8 mouse cellular contexts compared by ENCODE assay signal in genomic region chr5:123057366-123058250, GRCm38 (mm10). TPM values are rescaled to one million over a fixed set of nuclear protein-coding genes. Genes with fewer than 3 reads are reported as not detected.
A peak's percentile ranks its signal among the peaks of the same experiment; 100 is the strongest.
DNase-seq lines count a peak whose midpoint lies in the region; ATAC-seq and TF ChIP-seq lines count a peak whose summit lies in the region.

No protein-coding gene starts in this region.

- no peaks in the 10 kb centered on the region for H3K27me3 ChIP-seq in hindbrain, embryonic 10.5 days (ENCODE audit: insufficient read depth, poor library complexity, severe bottlenecking)
- no peaks in the 10 kb centered on the region for H3K27me3 ChIP-seq in lung, postnatal 0 days (replicated peaks; ENCODE audit: insufficient read depth, low read length)

- H3K4me2 ChIP-seq in lung, postnatal 0 days (replicated peaks; ENCODE audit: low read depth, low read length), result peak overlapping the region; percentile 40

- TF ChIP-seq EP300 in lung, postnatal 0 days (IDR thresholded peaks at IDR 0.05), result peak; percentile 28; the same call in 1 of the 2 replicates

- H3K27ac ChIP-seq in hindbrain, embryonic 10.5 days, result peak overlapping the region; percentile 85
- peak overlapping the region; percentile 63 for H3K27ac ChIP-seq in lung, postnatal 0 days (ENCODE audit: low read length)

- H3K4me1 ChIP-seq in hindbrain, embryonic 10.5 days (replicated peaks), result peaks cover 12% of the 10 kb centered on the region; the same call in 1 of the 2 replicates
- peaks cover 4% of the 10 kb centered on the region; the same call in 1 of the 2 replicates for H3K4me1 ChIP-seq in lung, postnatal 0 days (ENCODE audit: insufficient read depth, low read depth, low read length)

- H3K9ac ChIP-seq in lung, postnatal 0 days (replicated peaks; ENCODE audit: low read depth), result no peak overlapping the region

- TF ChIP-seq CTCF in lung, postnatal 0 days (IDR thresholded peaks at IDR 0.05), result peak; percentile 72

- DNase-seq in MN1 (ENCODE audit: low spot score), result peak; percentile 96
- DNase-seq in cerebellum, adult 9-10 months, result peak; percentile 100
- DNase-seq in hindbrain, embryonic 10.5 days (ENCODE audit: low spot score), result peak; percentile 100
- peak; percentile 100 for DNase-seq in layer of hippocampus, adult 9-11 months
- peak; percentile 100 for DNase-seq in lung, postnatal 0 days (ENCODE audit: low spot score)
- DNase-seq in ovary, postnatal 14 days (ENCODE audit: low spot score), result peak; percentile 97
- DNase-seq in thymus, postnatal 14 days, result peak; percentile 100

- 8% methylated on average over 48 of the region's 48 CpGs for WGBS in hindbrain, embryonic 10.5 days
- WGBS in lung, postnatal 0 days, result 7% methylated on average over 48 of the region's 48 CpGs

- peak; percentile 99 for ATAC-seq in frontal cortex, adult (ENCODE audit: low TSS enrichment)
- ATAC-seq in lung, postnatal 0 days, result peak; percentile 97

- peak overlapping the region; percentile 51 for H3K4me3 ChIP-seq in hindbrain, embryonic 10.5 days
- H3K4me3 ChIP-seq in lung, postnatal 0 days (ENCODE audit: low read depth, low read length), result peak overlapping the region; percentile 36

- no peaks in the 10 kb centered on the region for H3K36me3 ChIP-seq in hindbrain, embryonic 10.5 days
- no peaks in the 10 kb centered on the region for H3K36me3 ChIP-seq in lung, postnatal 0 days (ENCODE audit: insufficient read depth, low read length)

- H3K9me3 ChIP-seq in hindbrain, embryonic 10.5 days, result no peaks in the 10 kb centered on the region
- H3K9me3 ChIP-seq in lung, postnatal 0 days (ENCODE audit: low read length), result no peaks in the 10 kb centered on the region

RNA-seq across cellular contexts. Expression of gene Tmem120b, which starts 10.6 kb away (rescaled TPM):
- polyA plus RNA-seq in hindbrain, embryonic 10.5 days (2016; fragmentation: Nextera tagmentation; extraction: Ambion mirVana), result 12.9 and 13.4 TPM in 2 replicates
- polyA plus RNA-seq in lung, postnatal 0 days (2015; fragmentation: Nextera tagmentation; extraction: Ambion mirVana), result 11.9 and 12.2 TPM in 2 replicates

RNA-seq across cellular contexts. Expression of gene Morn3, which starts 10.8 kb away (rescaled TPM):
- 0.50 and 2.4 TPM in 2 replicates for polyA plus RNA-seq in hindbrain, embryonic 10.5 days (2016; fragmentation: Nextera tagmentation; extraction: Ambion mirVana)
- polyA plus RNA-seq in lung, postnatal 0 days (2015; fragmentation: Nextera tagmentation; extraction: Ambion mirVana), result 5.3 and 8.3 TPM in 2 replicates

RNA-seq across cellular contexts. Expression of gene Orai1, which starts 42.7 kb away (rescaled TPM):
- polyA plus RNA-seq in hindbrain, embryonic 10.5 days (2016; fragmentation: Nextera tagmentation; extraction: Ambion mirVana), result 10.2 and 11.3 TPM in 2 replicates
- 54.7 and 55.2 TPM in 2 replicates for polyA plus RNA-seq in lung, postnatal 0 days (2015; fragmentation: Nextera tagmentation; extraction: Ambion mirVana)

Comparison
In these comparisons a context has a peak if more than half of its experiments do, and no peak if none do; other contexts are left out.
1. Peak in every context shown above with its lines: DNase-seq, ATAC-seq, H3K4me3 ChIP-seq and H3K27ac ChIP-seq.